Mouse (Mus musculus) brain, embryonic 14.5 days (tissue): ENCODE results near the gene Alyref.

Experiments
- CTCF ChIP-seq: fragments of 200-500 bp; IDR thresholded peaks from 2 replicates; pipeline ENCODE4 v1.5.1; 2012; ENCODE audit warnings: inconsistent platforms, mild to moderate bottlenecking, moderate library complexity, borderline replicate concordance; ENCODE audit not compliant: insufficient read depth, insufficient read length; ENCODE audit errors: extremely low read depth
- POLR2A ChIP-seq: fragments of 200-500 bp; IDR thresholded peaks from 2 replicates; pipeline ENCODE4 v1.6.1; 2012; ENCODE audit warnings: mild to moderate bottlenecking, inconsistent platforms, borderline replicate concordance; ENCODE audit not compliant: poor library complexity, insufficient read depth, insufficient read length, severe bottlenecking; ENCODE audit errors: extremely low read depth

DNA sequence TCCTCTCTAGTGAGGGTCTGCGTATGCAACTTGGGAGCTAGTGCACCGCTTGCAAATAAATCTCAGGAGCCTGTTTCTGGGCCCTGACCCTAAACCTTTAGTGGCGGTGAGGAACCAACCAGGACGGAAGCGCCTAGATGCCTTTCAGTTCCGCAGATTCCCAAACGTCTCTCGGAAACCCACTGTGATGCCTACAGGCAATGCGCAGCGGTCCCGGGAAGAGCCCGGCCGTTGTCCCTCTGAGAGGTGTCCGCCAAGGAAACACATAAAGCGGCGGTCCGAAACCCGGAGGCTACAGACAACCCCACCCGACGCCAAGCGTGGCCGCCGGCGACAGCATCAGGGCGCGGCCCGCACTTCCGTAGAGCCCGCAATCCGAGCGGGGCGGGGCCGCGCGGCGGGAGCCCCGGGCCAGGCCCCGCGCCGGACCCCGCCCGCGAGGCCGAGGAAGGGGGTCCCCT lies 17.3 kb downstream of the Alyref start:
- TF ChIP-seq POLR2A (no peak), CTCF (no peak)
